Mouse (Mus musculus) mouse trophoblast stem cell (cell line): Measurements from ENCODE around the gene Slc25a25.

Experiments
- in situ Hi-C, 2 experiments: fragments of 300-500 bp; cut with MseI, MboI; formaldehyde crosslinking; loops; 2 replicates in 1 of 2; 3 replicates in 1 of 2; pipeline ENCODE4 v1.15.1; 2025

Gene Slc25a25

GRCm38 (mm10) chr2:32459657-32460056 lies 8.4 kb upstream of the Slc25a25 start:
- in situ Hi-C loops: no loop called here

GRCm38 (mm10) chr2:32458300-32458699 lies 7.1 kb upstream of the Slc25a25 start:
- in situ Hi-C loops: no loop called here

GRCm38 (mm10) chr2:32455101-32455500 lies 3.9 kb upstream of the Slc25a25 start:
- in situ Hi-C loops: no loop called here

GRCm38 (mm10) chr2:32454633-32455032 lies 3.4 kb upstream of the Slc25a25 start:
- in situ Hi-C loops: no loop called here

- in situ Hi-C loops: no loop called here
Observed at GRCm38 (mm10) chr2:32453641-32454303, 2.5 kb upstream of the Slc25a25 start.

- in situ Hi-C loops: no loop called here
Observed at GRCm38 (mm10) chr2:32452441-32452971, 1.3 kb upstream of the Slc25a25 start.

GRCm38 (mm10) chr2:32451870-32452372 lies 676 bp upstream of the Slc25a25 start:
- in situ Hi-C loops: no loop called here

- in situ Hi-C loops: no loop called here
Observed at GRCm38 (mm10) chr2:32449761-32450754, 1.2 kb downstream of the Slc25a25 start, which contains the start of gene Naif1. Gene Naif1, plus strand, starts transcription at chr2:32450457.

- in situ Hi-C loops: no loop called here
Observed at GRCm38 (mm10) chr2:32448480-32448879, 2.8 kb downstream of the Slc25a25 start.

- in situ Hi-C loops: no loop called here
Observed at GRCm38 (mm10) chr2:32447264-32447936, 3.8 kb downstream of the Slc25a25 start.

- in situ Hi-C loops: no loop called here
Observed at GRCm38 (mm10) chr2:32445535-32445934, 5.7 kb downstream of the Slc25a25 start.

- in situ Hi-C loops: no loop called here
Observed at GRCm38 (mm10) chr2:32441550-32441949, 9.7 kb downstream of the Slc25a25 start.

- in situ Hi-C loops: no loop called here
Observed at GRCm38 (mm10) chr2:32440632-32441031, 10.6 kb downstream of the Slc25a25 start.

GRCm38 (mm10) chr2:32440164-32440563 lies 11.1 kb downstream of the Slc25a25 start:
- in situ Hi-C loops: no loop called here

- in situ Hi-C loops: no loop called here
Observed at GRCm38 (mm10) chr2:32439177-32439576, 12.1 kb downstream of the Slc25a25 start.

GRCm38 (mm10) chr2:32438733-32439132 lies 12.5 kb downstream of the Slc25a25 start:
- in situ Hi-C loops: no loop called here

GRCm38 (mm10) chr2:32437612-32438166 lies 13.6 kb downstream of the Slc25a25 start:
- in situ Hi-C loops: no loop called here

GRCm38 (mm10) chr2:32436686-32437372 lies 14.4 kb downstream of the Slc25a25 start:
- in situ Hi-C loops: no loop called here

GRCm38 (mm10) chr2:32430701-32431676 lies 20.3 kb downstream of the Slc25a25 start:
- in situ Hi-C loops: no loop called here
